Mouse (Mus musculus) liver, postnatal 0 days (tissue): ENCODE data around the gene Gsg1l.

Source experiments
- CTCF ChIP-seq: sonication (generic); IDR thresholded peaks from 2 replicates; pipeline ENCODE4 v1.5.1; 2016; ENCODE audit warnings: antibody characterized with exemption, low read depth
- EP300 ChIP-seq: IDR thresholded peaks from 2 replicates; pipeline ENCODE4 v1.6.1; 2016; ENCODE audit warnings: antibody characterized with exemption, low read depth, mild to moderate bottlenecking

DNA sequence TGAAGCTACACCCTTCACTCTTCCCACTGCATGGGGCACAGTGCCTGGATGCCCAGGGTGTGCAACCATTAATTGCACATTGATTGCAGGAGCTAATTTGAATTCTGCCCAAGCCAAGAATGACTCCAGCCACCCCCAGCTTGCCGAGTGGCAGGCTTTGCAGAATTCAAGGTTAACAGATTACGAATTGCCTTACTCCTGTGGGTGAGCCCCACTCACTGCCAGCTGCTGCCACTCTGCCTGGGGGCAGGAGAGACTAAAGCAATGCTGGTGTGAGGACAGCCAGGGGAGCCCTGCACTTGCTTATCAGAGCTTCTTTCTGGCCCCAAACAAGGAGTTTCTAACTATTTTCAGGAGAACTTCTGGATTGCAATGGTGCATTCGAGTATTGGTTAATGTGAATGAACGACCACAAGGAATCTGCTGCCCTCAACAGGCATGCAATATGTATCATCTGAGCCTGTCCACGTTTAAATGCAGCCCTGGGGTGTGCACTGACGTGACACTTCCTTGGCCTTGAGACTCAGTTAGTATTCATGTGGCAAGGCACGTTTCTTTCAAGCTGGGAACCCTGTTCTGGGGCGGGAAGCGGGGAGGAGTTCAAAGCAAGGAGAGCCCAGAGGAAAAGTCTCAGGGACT is 1.2 kb upstream of the Gsg1l start:
- TF ChIP-seq CTCF (peak; percentile 49), EP300 (no peak)
